Mouse (Mus musculus) heart, embryonic 14.5 days (tissue): ENCODE results near the gene Rbm42. TPM values are rescaled to one million over a fixed set of nuclear protein-coding genes. Genes with fewer than 3 reads are reported as not detected.

ENCODE experiments used
- ATAC-seq: fragments of 200-750 bp; cut with Nextera tagmentation; 2 replicates; pipeline ENCODE4 v1.8.0; 2017; ENCODE audit warnings: low read depth, moderate TSS enrichment; ENCODE audit not compliant: insufficient number of reproducible peaks, insufficient read depth, low FRiP score
- H3K27ac ChIP-seq, 2 experiments: fragments of 200-500 bp in 1 of 2; fragments of 300-500 bp in 1 of 2; sonication (generic) in 1 of 2; replicated peaks in 1 of 2; 2 replicates each; pipeline ENCODE4 v1.5.1; 2012 to 2014; ENCODE audit warnings: low read depth in 2 of 2, low read length in 2 of 2, control low read depth in 1 of 2, mild to moderate bottlenecking in 1 of 2, mixed read lengths in 1 of 2; ENCODE audit not compliant: control insufficient read depth in 1 of 2, insufficient read depth in 1 of 2
- H3K27me3 ChIP-seq: fragments of 300-500 bp; sonication (generic); 2 replicates; pipeline ENCODE4 v1.6.1; 2014; ENCODE audit warnings: mild to moderate bottlenecking, low read length, control low read depth; ENCODE audit not compliant: control insufficient read depth, insufficient read depth
- H3K36me3 ChIP-seq: fragments of 300-500 bp; sonication (generic); 2 replicates; pipeline ENCODE4 v1.6.1; 2014; ENCODE audit warnings: mild to moderate bottlenecking, control low read depth, low read length, mixed read lengths; ENCODE audit not compliant: control insufficient read depth, insufficient read depth
- H3K4me1 ChIP-seq, 2 experiments: fragments of 200-500 bp in 1 of 2; fragments of 300-500 bp in 1 of 2; sonication (generic) in 1 of 2; 2 replicates each; pipeline ENCODE4 v1.6.1; 2012 to 2014; ENCODE audit warnings: low read length in 2 of 2, control low read depth in 1 of 2, mixed read lengths in 1 of 2; ENCODE audit not compliant: control insufficient read depth in 2 of 2, insufficient read depth in 2 of 2
- H3K4me2 ChIP-seq: fragments of 300-500 bp; sonication (generic); 2 replicates; pipeline ENCODE4 v1.6.1; 2014; ENCODE audit warnings: mild to moderate bottlenecking, low read length
- H3K4me3 ChIP-seq, 2 experiments: fragments of 200-500 bp in 1 of 2; fragments of 300-500 bp in 1 of 2; sonication (generic) in 1 of 2; 2 replicates each; pipeline ENCODE4 v1.5.1; 2012 to 2014; ENCODE audit warnings: low read length in 2 of 2, mild to moderate bottlenecking in 2 of 2, control low read depth in 1 of 2, low read depth in 1 of 2, moderate library complexity in 1 of 2; ENCODE audit not compliant: control insufficient read depth in 1 of 2, insufficient read depth in 1 of 2
- H3K9ac ChIP-seq: fragments of 300-500 bp; sonication (generic); 2 replicates; pipeline ENCODE4 v1.6.1; 2014; ENCODE audit warnings: mild to moderate bottlenecking, low read length
- H3K9me3 ChIP-seq: fragments of 300-500 bp; sonication (generic); 2 replicates; pipeline ENCODE4 v1.6.1; 2016; ENCODE audit warnings: low read length, control low read depth; ENCODE audit not compliant: control insufficient read depth
- WGBS: fragments of 180-500 bp; shearing (Covaris S2); extraction: QIAGEN DNeasy Blood & Tissue Kit; methylation state at CpG from one replicate; pipeline ENCODE4 v1.1.7; 2014; 5-methylcytosine and 5-hydroxymethylcytosine counted together
- polyA plus RNA-seq: library from polyadenylated mRNA; unstranded; fragments of >200 nt; fragmentation: Nextera tagmentation; extraction: Ambion mirVana; gene quantifications from 2 replicates; pipeline ENCODE4 v1.2.1, GENCODE M21; 2014

Rbm42 gene
- polyA plus RNA-seq, 1 experiment from 2014 or later, result 75.5 TPM

DNA sequence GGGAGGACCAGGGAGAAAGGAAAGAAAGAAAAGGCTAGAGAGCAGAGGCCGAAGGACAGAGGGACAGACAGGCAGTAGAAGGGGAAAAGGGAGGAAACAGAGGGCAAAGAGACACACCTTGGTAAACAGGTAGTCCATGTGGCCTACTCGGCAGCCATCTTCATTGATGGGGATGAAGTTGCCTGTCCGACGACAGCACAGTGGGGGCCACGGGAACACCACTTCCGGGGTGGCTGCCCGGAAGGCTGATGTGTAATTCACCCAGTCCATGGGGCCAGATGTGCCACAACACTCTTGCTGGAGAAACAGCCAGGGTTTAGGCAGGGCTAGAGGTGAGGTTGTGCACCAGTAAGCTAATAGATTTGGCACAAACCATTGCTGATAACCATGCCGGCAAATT lies 45.2 kb downstream of the Rbm42 start:
- no peak overlapping the region for H3K9ac ChIP-seq
- no peak overlapping the region for H3K27ac ChIP-seq
- H3K4me2 ChIP-seq, result no peak overlapping the region
- no peaks in the 10 kb centered on the region for H3K36me3 ChIP-seq
- H3K4me1 ChIP-seq, result peaks cover 10 to 13% of the 10 kb centered on the region in 2 experiments
- WGBS, result 76% methylated on average over 8 of the region's 8 CpGs
- no peak overlapping the region for H3K4me3 ChIP-seq
- ATAC-seq, result no peak
- H3K9me3 ChIP-seq, result no peaks in the 10 kb centered on the region
- H3K27me3 ChIP-seq, result no peaks in the 10 kb centered on the region

DNA sequence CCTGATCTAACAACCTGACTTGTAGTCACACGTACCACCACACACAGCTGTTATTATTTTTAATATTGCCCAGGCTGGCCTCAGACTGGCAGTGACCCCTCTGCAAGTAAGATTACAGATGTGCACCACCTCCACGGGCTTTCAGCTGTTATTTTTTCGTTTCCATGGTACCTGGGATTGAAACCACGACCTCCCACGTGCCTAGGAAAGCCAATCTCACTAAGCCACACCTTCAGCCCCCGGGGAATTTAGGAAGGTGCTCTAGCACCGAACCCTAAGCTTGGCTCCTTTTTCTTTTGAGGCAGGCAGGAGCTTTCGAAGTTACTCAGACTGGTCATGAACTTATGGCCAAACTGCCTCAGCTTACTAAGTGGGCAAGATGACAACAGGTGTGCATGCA lies 45.7 kb downstream of the Rbm42 start:
- Histone ChIP-seq H3K4me3 (no peak overlapping the region), H3K36me3 (no peaks in the 10 kb centered on the region), H3K9ac (no peak overlapping the region), H3K9me3 (no peaks in the 10 kb centered on the region), H3K27ac (no peak overlapping the region), H3K4me2 (no peak overlapping the region), H3K27me3 (no peaks in the 10 kb centered on the region), H3K4me1 (peaks cover 9 to 11% of the 10 kb centered on the region in 2 experiments)
- ATAC-seq, result no peak
- WGBS, result 54% methylated on average over 8 of the region's 8 CpGs

DNA sequence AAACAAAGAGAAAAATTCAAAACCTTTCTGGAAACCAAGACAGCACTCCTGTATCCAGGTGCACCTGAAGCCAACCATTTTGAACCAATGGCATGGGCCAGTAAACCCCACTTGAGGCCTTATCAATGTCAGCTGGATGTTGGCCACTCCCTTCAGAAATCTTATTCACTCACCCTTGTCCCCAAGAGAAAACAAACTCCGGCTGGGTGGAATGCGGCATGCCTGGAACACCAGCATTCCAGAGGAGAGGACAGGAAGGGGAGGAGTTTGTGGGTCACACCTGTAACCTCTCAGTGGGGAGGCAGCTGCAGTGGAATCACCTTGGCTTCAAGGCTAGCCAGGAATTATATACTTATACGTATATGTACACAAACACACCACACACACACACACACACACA lies 47.5 kb downstream of the Rbm42 start:
- Histone ChIP-seq H3K4me3 (no peak overlapping the region), H3K4me1 (peaks cover 9 to 11% of the 10 kb centered on the region in 2 experiments), H3K36me3 (no peaks in the 10 kb centered on the region), H3K4me2 (no peak overlapping the region), H3K9me3 (no peaks in the 10 kb centered on the region), H3K27ac (no peak overlapping the region), H3K27me3 (no peaks in the 10 kb centered on the region), H3K9ac (no peak overlapping the region)
- ATAC-seq, result no peak
- 18% methylated on average over 3 of the region's 3 CpGs for WGBS

DNA sequence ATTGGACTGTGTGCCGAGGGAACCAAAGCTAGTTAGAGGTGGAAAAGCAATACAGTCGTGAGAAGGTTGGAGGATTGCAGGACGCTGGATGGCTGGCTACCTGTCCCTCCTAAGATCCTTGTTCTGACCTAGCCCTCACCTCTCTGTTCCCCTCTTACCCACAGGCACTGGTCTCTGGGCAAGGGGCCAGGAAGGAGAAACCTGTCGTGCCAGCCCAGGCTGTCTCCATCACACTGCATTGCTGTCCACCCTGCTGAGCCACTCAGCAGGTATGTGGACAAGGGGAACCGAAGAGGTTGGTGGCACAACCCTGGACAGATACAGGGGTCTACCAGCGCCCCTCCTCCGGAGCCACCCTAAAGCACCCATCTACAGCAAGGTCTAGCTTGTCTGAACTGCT lies 49.5 kb downstream of the Rbm42 start:
- Histone ChIP-seq H3K9me3 (no peaks in the 10 kb centered on the region), H3K27ac (peak overlapping the region in 1 of 2 experiments; percentile 19; a peak in 1 of 4 replicates), H3K4me1 (peaks cover 9 to 11% of the 10 kb centered on the region in 2 experiments), H3K4me3 (no peak overlapping the region), H3K27me3 (no peaks in the 10 kb centered on the region), H3K36me3 (no peaks in the 10 kb centered on the region), H3K4me2 (peak overlapping the region; percentile 48; the same call in 1 of the 2 replicates), H3K9ac (peak overlapping the region; percentile 52; the same call in 1 of the 2 replicates)
- WGBS, result 63% methylated on average over 7 of the region's 7 CpGs
- ATAC-seq, result 0 out of 2 replicates have a peak, but pooled peaks have one; percentile 10

DNA sequence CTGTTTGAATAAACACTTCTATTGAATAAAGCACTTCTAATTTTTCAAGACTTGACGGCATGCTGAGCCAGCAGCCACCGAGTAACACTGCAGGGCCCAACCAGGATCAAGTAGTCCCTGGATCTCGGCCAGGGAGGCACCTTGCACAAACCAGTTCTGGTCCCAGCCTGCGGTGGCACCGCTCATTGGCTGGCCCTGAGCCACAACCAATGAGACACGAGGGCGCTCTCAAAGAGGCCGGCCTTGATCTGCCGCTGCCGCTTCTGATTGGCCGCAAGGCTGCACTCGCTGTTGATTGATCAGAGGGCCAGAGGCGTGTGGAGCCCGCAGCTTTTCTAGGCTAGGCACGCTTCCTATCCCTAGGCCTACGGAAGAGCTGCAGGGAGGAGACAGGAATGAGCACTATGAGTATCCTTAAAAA lies 50.2 kb downstream of the Rbm42 start:
- no peaks in the 10 kb centered on the region for H3K36me3 ChIP-seq
- H3K27me3 ChIP-seq, result no peaks in the 10 kb centered on the region
- H3K4me1 ChIP-seq, result peaks cover 9 to 11% of the 10 kb centered on the region in 2 experiments
- no peak overlapping the region for H3K4me3 ChIP-seq
- peak overlapping the region; percentile 48 for H3K4me2 ChIP-seq
- no peaks in the 10 kb centered on the region for H3K9me3 ChIP-seq
- peak; percentile 86 for ATAC-seq
- under 1% methylated on average over 16 of the region's 16 CpGs for WGBS
- H3K27ac ChIP-seq, result peak overlapping the region in 1 of 2 experiments; percentile 19; a peak in 2 of 4 replicates
- peak overlapping the region; percentile 52; the same call in 1 of the 2 replicates for H3K9ac ChIP-seq

DNA sequence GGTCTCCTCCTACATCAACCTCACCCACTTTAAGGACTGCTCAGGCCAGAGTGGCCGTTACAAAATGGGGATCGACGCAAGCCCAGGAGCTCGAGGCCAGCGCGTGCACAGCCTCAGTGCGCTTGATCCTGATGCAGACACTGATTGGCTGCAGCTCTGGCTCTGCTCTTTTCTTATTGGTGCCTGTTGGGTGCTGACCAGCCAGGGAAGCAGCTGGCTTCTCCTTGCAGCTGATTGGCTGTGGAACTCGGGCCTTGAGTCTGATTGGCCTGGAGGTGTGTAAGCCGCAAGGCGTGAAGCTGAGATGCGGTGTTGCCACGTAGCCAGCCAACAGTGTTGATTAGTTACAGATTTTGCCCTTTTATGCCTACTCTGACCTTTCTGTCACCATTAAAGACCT lies 51.3 kb downstream of the Rbm42 start, which contains the start of gene Zbtb32:
Gene Zbtb32, minus strand, starts transcription at position 124 of the 400 bp plus-strand sequence.
- H3K27ac ChIP-seq, result no peak within 1 kb of the TSS; a peak in 1 of 4 replicates
- H3K4me3 ChIP-seq, result no peak within 1 kb of the TSS
- no peak for ATAC-seq
- peak within 1 kb of the TSS; percentile 42 for H3K4me2 ChIP-seq
- H3K9me3 ChIP-seq, result no peaks in the 10 kb centered on the region
- no peak within 1 kb of the TSS for H3K9ac ChIP-seq
- H3K36me3 ChIP-seq, result no peaks in the 10 kb centered on the region
- peaks cover 9 to 11% of the 10 kb centered on the region in 2 experiments for H3K4me1 ChIP-seq
- peaks cover 5% of the 10 kb centered on the region for H3K27me3 ChIP-seq
- 92% methylated on average over 12 of the region's 12 CpGs for WGBS

DNA sequence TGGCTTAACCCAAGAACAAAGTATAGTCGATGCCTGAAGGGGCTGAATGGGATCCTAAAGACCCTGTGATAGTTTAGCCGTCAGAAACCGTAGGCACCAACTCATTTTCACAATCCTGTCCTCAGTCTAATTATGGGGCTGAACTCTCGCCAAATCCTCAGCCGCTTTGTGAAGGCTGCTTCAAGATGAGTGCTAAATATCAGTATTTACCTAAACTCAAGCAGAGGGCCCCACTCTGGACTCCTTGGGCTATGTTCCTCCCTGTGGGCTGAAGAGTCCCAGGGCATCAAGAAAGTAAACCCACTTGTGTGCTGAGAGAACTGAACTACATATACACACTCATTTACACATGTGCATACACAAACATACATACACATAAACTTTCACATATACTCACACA lies 53.3 kb downstream of the Rbm42 start:
- Histone ChIP-seq H3K9me3 (no peaks in the 10 kb centered on the region), H3K27me3 (peaks cover 5% of the 10 kb centered on the region), H3K9ac (no peak overlapping the region), H3K4me3 (no peak overlapping the region), H3K4me1 (peaks cover 7 to 11% of the 10 kb centered on the region in 2 experiments), H3K4me2 (no peak overlapping the region), H3K36me3 (no peaks in the 10 kb centered on the region), H3K27ac (no peak overlapping the region)
- WGBS, result 76% methylated on average over 5 of the region's 5 CpGs
- no peak for ATAC-seq

DNA sequence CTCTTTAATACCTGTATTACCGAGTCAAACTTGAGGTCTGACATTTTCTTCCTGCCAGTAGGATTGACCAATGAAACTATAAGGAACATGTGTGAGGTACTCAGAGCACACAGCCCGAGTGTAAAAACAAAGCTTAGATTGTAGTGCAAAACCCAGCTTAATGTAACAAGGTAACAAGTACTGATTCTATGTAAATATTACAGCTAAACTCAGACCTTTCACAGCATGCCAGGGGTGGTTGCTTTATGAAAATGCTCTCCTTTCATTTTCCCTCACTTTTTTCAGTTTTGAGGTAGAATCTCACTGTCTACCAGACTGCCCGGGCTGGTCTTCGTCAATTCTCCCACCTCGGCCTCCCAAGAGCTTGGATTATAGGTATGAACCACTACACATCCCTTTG lies 54.0 kb downstream of the Rbm42 start:
- Histone ChIP-seq H3K9ac (no peak overlapping the region), H3K36me3 (no peaks in the 10 kb centered on the region), H3K27me3 (peaks cover 5% of the 10 kb centered on the region), H3K27ac (no peak overlapping the region), H3K4me2 (no peak overlapping the region), H3K9me3 (no peaks in the 10 kb centered on the region), H3K4me3 (no peak overlapping the region), H3K4me1 (peaks cover 7 to 11% of the 10 kb centered on the region in 2 experiments)
- WGBS, result 69% methylated on average over 5 of the region's 5 CpGs
- ATAC-seq, result no peak
